Mouse (Mus musculus): ENCODE results near the gene Klk12. TPM values are rescaled to one million over a fixed set of nuclear protein-coding genes. Genes with fewer than 3 reads are reported as not detected.

Gene Klk12
- 3.0 and 3.5 TPM in 2 replicates for polyA plus RNA-seq (2015; fragmentation: Nextera tagmentation; extraction: Ambion mirVana)

DNA sequence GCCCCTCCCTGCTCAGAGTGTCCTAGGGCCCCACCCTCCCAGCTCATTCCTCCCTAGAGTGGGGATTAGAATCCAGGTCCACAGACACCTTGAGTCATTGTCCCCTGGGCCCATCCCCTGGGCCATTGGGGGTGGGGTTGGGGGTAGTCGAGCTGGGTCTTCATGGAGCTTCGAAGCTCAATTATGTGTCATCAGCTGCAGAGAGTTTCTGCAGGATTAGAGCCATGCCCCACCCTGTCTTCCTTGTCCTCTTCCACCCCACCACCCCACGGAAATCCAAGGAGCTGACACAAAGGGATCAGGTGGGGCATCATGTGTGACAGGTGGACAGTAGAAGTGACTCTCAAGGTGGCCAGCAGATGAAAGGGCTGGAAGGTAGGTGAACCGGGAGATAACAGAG, at the start of gene Klk12:
TSS of gene Klk12 (plus strand) at position 301 of the 400 bp plus-strand sequence.
- Histone ChIP-seq H3K4me3 (replicated peaks) (no peak within 1 kb of the TSS), H3K27ac (replicated peaks) (no peak within 1 kb of the TSS), H3K4me1 (no peaks in the 10 kb centered on the region), H3K9ac (no peak within 1 kb of the TSS), H3K9me3 (replicated peaks) (no peaks in the 10 kb centered on the region), H3K27me3 (no peaks in the 10 kb centered on the region), H3K4me2 (replicated peaks) (no peak within 1 kb of the TSS), H3K36me3 (no peaks in the 10 kb centered on the region)
- WGBS = 62% methylated on average over 4 of the region's 4 CpGs
- ATAC-seq (ENCODE audit: insufficient number of reproducible peaks, low FRiP score, low TSS enrichment, low read depth) = no peak

DNA sequence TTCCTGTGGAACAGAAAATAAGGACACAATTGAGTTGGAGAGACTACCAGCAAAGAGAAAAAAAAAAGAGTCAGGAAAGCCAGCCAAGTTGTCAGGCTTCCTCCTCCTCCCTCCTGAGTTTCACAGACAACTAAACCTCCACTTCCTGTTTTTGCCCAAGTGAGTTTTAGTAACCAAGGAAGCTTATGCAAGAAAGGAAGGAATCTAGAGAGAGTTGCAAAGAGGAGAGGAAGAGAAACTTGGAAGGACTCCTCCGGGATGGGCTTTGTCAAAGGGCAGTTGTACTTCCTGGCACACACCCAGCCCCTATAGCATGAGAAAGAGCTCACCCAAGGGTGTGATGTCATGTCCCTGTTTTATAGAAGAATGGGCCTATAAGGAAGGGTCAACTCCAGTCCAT, 20.9 kb upstream of the Klk12 start:
- no peak overlapping the region for H3K27ac ChIP-seq (replicated peaks)
- 72% methylated on average over 1 of the region's 1 CpGs for WGBS
- ATAC-seq (ENCODE audit: insufficient number of reproducible peaks, low FRiP score, low TSS enrichment, low read depth) = no peak

DNA sequence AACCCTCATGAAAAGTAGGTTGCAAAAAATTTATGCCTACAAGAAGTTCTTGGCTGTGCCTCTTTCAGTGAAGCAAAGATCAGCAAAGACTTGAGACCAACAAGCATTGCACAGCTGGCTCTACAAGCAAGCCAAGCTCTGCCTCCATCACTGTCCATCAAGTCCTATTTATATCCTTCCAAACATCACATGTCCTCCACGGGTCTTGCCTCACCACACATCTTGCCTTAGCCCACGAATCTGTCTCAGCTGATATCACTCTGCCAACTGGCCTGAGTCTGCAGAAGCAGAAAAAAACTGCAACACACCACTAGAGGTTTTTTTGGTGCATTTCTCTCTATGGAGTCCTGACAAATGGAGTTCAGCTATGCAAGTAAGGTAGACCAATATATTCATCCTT, 15.9 kb upstream of the Klk12 start:
- Histone ChIP-seq H3K27ac (replicated peaks) (no peak overlapping the region), H3K9ac (no peak overlapping the region), H3K4me3 (replicated peaks) (no peak overlapping the region), H3K27me3 (no peaks in the 10 kb centered on the region), H3K4me2 (replicated peaks) (no peak overlapping the region), H3K9me3 (replicated peaks) (no peaks in the 10 kb centered on the region), H3K36me3 (no peaks in the 10 kb centered on the region), H3K4me1 (no peaks in the 10 kb centered on the region)
- WGBS = 68% methylated on average over 2 of the region's 2 CpGs
- no peak for ATAC-seq (ENCODE audit: insufficient number of reproducible peaks, low FRiP score, low TSS enrichment, low read depth)

More for the DNA sequence above, 20.9 kb upstream of the Klk12 start:
- Histone ChIP-seq H3K9me3 (replicated peaks) (no peaks in the 10 kb centered on the region), H3K4me3 (replicated peaks) (no peak overlapping the region), H3K9ac (no peak overlapping the region), H3K27me3 (no peaks in the 10 kb centered on the region), H3K4me2 (replicated peaks) (no peak overlapping the region), H3K4me1 (no peaks in the 10 kb centered on the region), H3K36me3 (no peaks in the 10 kb centered on the region)

DNA sequence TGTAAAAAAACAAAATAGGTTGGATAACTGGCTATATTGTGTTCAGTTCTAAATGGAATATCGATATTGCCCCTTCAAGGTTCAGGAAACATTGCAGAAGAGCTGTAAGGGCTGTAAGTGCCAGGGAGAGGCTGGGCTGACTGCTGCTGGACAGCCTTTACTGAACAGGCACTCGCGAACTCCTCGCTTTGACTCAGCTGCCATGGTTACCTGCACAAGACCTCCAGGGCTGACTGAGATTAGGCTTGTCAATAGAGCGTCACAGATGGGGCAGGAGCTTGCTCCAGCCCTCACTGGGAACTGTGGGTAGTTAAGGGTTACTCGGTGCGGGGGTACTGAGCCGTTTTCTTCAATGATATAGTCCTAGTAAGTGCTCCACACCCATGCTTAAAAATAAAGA, 2.2 kb upstream of the Klk12 start:
- Histone ChIP-seq H3K36me3 (no peaks in the 10 kb centered on the region), H3K4me2 (replicated peaks) (no peak overlapping the region), H3K9me3 (replicated peaks) (no peaks in the 10 kb centered on the region), H3K27ac (replicated peaks) (no peak overlapping the region), H3K4me1 (no peaks in the 10 kb centered on the region), H3K4me3 (replicated peaks) (no peak overlapping the region), H3K9ac (no peak overlapping the region), H3K27me3 (no peaks in the 10 kb centered on the region)
- 44% methylated on average over 8 of the region's 8 CpGs for WGBS
- no peak for ATAC-seq (ENCODE audit: insufficient number of reproducible peaks, low FRiP score, low TSS enrichment, low read depth)

DNA sequence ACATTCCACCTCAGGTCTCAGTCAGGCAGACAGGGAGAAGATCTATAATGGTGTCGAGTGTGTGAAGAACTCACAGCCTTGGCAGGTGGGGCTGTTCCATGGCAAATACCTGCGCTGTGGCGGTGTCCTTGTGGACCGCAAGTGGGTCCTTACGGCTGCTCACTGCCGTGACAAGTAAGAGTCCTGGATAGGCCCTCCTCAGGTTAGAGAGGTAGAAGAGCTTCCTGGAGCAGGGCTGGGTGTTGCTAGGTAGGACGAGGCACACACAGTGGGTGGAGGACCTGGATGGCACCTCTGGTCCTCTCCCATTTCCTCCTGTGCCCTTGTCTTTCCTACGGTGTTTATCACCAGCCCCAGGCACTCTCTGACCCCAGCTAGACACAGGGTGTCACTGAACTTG, 939 bp downstream of the Klk12 start:
- H3K4me1 ChIP-seq = peaks cover under 1% of the 10 kb centered on the region; the same call in 1 of the 2 replicates
- no peak overlapping the region for H3K9ac ChIP-seq
- no peak overlapping the region for H3K27ac ChIP-seq (replicated peaks)
- H3K27me3 ChIP-seq = no peaks in the 10 kb centered on the region
- H3K4me3 ChIP-seq (replicated peaks) = no peak overlapping the region
- no peaks in the 10 kb centered on the region for H3K36me3 ChIP-seq
- H3K4me2 ChIP-seq (replicated peaks) = no peak overlapping the region
- no peaks in the 10 kb centered on the region for H3K9me3 ChIP-seq (replicated peaks)
- WGBS = 92% methylated on average over 8 of the region's 8 CpGs
- no peak for ATAC-seq (ENCODE audit: insufficient number of reproducible peaks, low FRiP score, low TSS enrichment, low read depth)

DNA sequence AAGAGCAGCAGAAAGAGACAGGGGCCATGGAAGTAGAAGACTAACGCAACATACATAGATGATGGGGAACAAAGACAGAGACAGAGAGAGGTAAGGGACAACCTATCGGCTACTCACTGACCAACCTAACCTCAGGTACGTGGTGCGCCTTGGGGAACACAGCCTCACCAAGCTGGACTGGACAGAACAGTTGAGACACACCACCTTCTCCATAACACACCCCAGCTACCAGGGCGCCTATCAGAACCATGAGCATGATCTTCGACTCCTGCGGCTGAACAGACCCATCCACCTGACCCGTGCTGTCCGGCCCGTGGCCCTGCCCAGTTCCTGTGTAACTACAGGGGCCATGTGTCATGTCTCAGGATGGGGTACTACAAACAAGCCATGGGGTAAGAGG, 2.0 kb downstream of the Klk12 start:
- no peak for ATAC-seq (ENCODE audit: insufficient number of reproducible peaks, low FRiP score, low TSS enrichment, low read depth)
- no peak overlapping the region for H3K4me2 ChIP-seq (replicated peaks)
- WGBS = 93% methylated on average over 10 of the region's 10 CpGs

DNA sequence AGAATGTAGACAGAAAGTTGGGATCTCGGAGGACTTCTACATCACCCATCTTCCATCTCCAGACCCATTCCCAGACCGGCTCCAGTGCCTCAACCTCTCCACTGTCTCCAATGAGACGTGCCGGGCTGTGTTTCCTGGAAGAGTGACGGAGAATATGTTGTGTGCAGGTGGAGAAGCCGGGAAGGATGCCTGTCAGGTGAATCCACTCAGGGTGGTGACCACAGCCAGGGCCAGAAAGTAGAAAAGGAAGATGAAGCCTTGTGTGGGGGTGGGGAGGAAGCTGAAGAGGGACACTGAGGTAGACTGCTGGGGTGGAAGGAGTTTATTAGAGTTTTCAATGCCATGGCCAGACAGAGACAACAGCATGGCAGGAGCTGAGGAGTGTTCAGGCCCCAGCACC, 3.2 kb downstream of the Klk12 start:
- Histone ChIP-seq H3K4me2 (replicated peaks) (no peak overlapping the region), H3K4me3 (replicated peaks) (no peak overlapping the region), H3K27ac (replicated peaks) (no peak overlapping the region), H3K27me3 (no peaks in the 10 kb centered on the region), H3K36me3 (no peaks in the 10 kb centered on the region), H3K9ac (no peak overlapping the region), H3K4me1 (peaks cover 4% of the 10 kb centered on the region; the same call in 1 of the 2 replicates), H3K9me3 (replicated peaks) (no peaks in the 10 kb centered on the region)
- ATAC-seq (ENCODE audit: insufficient number of reproducible peaks, low FRiP score, low TSS enrichment, low read depth) = no peak
- WGBS = 89% methylated on average over 6 of the region's 6 CpGs

More for the DNA sequence above, 2.0 kb downstream of the Klk12 start:
- H3K27me3 ChIP-seq = no peaks in the 10 kb centered on the region
- no peak overlapping the region for H3K4me3 ChIP-seq (replicated peaks)
- H3K27ac ChIP-seq (replicated peaks) = no peak overlapping the region
- peaks cover 4% of the 10 kb centered on the region; the same call in 1 of the 2 replicates for H3K4me1 ChIP-seq
- no peak overlapping the region for H3K9ac ChIP-seq
- no peaks in the 10 kb centered on the region for H3K9me3 ChIP-seq (replicated peaks)
- H3K36me3 ChIP-seq = no peaks in the 10 kb centered on the region

DNA sequence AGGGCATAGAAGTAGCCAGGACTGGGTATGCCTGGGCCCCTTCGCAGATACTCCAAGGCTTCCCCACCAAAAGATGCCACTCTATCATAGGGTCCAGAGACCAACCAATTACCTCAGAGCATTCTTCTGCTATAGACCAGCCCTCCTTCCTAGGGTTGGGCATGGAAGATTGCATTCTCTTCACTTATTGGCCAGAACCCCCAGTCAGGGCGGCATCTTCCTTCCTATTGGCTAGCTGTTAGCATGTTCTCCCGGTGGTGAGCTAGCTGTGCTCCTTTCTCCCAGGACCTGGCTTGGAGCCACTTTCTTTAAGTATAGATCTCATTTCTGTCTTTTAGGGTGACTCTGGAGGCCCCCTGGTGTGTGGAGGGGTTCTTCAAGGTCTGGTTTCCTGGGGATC, 4.2 kb downstream of the Klk12 start:
- ATAC-seq (ENCODE audit: insufficient number of reproducible peaks, low FRiP score, low TSS enrichment, low read depth) = no peak
- 77% methylated on average over 3 of the region's 3 CpGs for WGBS
- Histone ChIP-seq H3K4me2 (replicated peaks) (no peak overlapping the region), H3K4me3 (replicated peaks) (no peak overlapping the region), H3K9me3 (replicated peaks) (no peaks in the 10 kb centered on the region), H3K27me3 (no peaks in the 10 kb centered on the region), H3K27ac (replicated peaks) (no peak overlapping the region), H3K36me3 (no peaks in the 10 kb centered on the region), H3K4me1 (peaks cover 4% of the 10 kb centered on the region; the same call in 1 of the 2 replicates), H3K9ac (no peak overlapping the region)

DNA sequence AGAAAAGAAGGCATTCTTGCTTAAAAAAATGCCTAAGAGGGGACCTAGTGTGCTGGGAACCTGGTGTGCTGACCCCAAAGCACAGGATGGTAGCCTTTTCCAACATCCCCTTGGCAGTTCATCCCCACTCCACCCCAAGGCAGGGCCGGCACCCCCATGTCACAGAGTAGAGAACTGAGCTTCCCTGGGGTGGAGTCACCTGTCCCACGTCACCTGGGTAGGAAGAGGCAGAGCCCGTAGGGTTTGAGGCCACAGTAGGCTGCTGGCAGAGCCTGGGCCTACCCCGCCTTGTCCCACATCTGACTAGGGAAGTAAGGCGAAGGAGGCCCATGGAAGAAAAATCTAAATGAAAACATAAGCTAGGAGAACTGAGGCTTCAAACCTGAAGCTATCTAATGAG, 5.7 kb downstream of the Klk12 start, which contains the start of gene Klk11:
TSS of gene Klk11 (plus strand) at position 241 of the 400 bp plus-strand sequence.
- ATAC-seq (ENCODE audit: insufficient number of reproducible peaks, low FRiP score, low TSS enrichment, low read depth) = no peak
- H3K36me3 ChIP-seq = no peaks in the 10 kb centered on the region
- WGBS = 77% methylated on average over 5 of the region's 5 CpGs
- H3K4me3 ChIP-seq (replicated peaks) = no peak within 1 kb of the TSS
- no peak within 1 kb of the TSS for H3K9ac ChIP-seq
- peaks cover 4% of the 10 kb centered on the region; the same call in 1 of the 2 replicates for H3K4me1 ChIP-seq
- H3K27me3 ChIP-seq = no peaks in the 10 kb centered on the region
- H3K4me2 ChIP-seq (replicated peaks) = peak within 1 kb of the TSS; percentile 17
- H3K27ac ChIP-seq (replicated peaks) = peak within 1 kb of the TSS; percentile 82
- no peaks in the 10 kb centered on the region for H3K9me3 ChIP-seq (replicated peaks)

DNA sequence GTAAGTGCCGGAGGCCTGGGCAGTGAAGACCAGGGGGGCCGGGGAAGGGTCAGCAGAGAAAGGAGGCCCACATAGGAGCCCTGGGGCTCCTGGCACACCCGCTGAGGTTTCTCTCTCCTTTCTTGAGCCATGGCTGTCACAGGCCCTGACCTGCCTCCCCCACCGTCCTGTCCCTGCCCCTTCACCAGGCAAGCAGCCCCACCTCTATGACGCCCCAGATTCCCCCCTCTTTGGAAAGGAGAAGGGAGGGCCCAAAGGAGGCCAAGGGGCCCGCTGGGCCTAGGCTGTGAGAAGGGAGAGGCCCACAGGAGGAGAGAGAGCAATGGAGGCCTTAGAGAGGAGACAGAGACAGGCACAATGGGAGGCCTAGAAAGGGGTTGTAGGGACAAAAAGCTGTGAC, 6.1 kb downstream of the Klk12 start:
- no peak overlapping the region for H3K9ac ChIP-seq
- H3K4me2 ChIP-seq (replicated peaks) = peak overlapping the region; percentile 17
- peak; percentile 45 for ATAC-seq (ENCODE audit: insufficient number of reproducible peaks, low FRiP score, low TSS enrichment, low read depth)
- peak overlapping the region; percentile 82 for H3K27ac ChIP-seq (replicated peaks)
- peaks cover 4% of the 10 kb centered on the region; the same call in 1 of the 2 replicates for H3K4me1 ChIP-seq
- H3K27me3 ChIP-seq = no peaks in the 10 kb centered on the region
- 42% methylated on average over 6 of the region's 6 CpGs for WGBS
- H3K36me3 ChIP-seq = no peaks in the 10 kb centered on the region
- H3K9me3 ChIP-seq (replicated peaks) = no peaks in the 10 kb centered on the region
- H3K4me3 ChIP-seq (replicated peaks) = no peak overlapping the region

DNA sequence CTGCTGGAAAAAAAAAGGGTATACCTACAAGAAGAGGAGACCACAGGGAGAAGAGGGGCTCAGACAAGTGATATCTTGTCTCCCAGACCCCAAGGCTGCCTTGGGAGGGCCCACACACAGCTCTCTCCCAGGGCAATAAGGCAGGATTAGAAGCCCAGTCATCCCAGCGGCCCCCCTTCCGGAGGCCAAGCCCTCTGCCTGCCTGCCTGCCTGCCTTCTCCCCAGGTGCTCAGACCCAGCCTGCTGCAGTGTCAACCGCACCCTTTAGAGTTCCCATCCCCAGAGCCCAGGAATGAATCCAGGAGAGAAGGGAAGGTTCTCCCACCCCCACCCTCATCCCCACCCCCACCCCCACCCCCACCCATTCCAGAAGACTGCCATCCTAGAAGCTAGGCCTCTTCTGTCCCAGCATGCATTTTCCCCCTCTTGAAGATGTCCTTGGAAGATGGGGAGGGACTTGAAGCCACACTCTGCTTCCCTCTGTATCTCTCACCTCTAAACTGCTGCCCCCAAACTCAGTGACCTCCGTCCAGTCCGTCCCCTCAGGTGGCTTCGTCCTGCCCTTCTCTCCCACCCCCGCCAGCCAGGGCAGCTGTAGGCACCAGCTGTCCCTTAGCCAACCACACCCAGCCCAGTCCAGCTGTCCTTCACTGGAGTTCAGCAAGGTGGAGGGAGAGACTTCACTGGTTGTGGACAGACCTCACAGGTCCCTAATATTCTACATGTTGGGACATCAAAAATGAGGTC, 6.8 kb downstream of the Klk12 start:
- no peak overlapping the region for H3K4me3 ChIP-seq (replicated peaks)
- no peak for ATAC-seq (ENCODE audit: insufficient number of reproducible peaks, low FRiP score, low TSS enrichment, low read depth)
- no peaks in the 10 kb centered on the region for H3K9me3 ChIP-seq (replicated peaks)
- no peaks in the 10 kb centered on the region for H3K27me3 ChIP-seq
- peak overlapping the region; percentile 17; the same call in 1 of the 2 replicates for H3K4me2 ChIP-seq (replicated peaks)
- 36% methylated on average over 7 of the region's 7 CpGs for WGBS
- no peaks in the 10 kb centered on the region for H3K36me3 ChIP-seq
- H3K27ac ChIP-seq (replicated peaks) = peak overlapping the region; percentile 82
- H3K9ac ChIP-seq = no peak overlapping the region
- peaks cover 5% of the 10 kb centered on the region; the same call in 1 of the 2 replicates for H3K4me1 ChIP-seq

DNA sequence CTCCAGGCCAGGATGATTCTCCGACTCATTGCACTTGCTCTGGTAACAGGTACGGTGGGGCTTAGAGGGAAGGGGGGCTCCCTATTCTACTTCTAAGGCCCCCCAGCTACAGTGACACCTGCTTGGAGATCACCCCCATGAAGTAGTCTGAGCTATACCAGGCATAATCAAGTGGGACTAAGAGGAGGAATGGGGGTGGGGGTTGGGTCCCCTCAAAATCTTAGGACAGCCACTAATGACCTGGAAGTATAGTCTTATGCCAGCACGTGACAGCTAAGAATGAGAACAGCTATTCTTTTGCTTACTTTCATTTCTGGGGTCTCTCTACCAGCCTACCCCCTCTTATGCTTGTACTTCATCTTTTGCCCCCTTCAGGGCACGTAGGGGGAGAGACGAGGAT, 7.8 kb downstream of the Klk12 start:
- peak overlapping the region; percentile 79 for H3K27ac ChIP-seq (replicated peaks)
- 79% methylated on average over 5 of the region's 5 CpGs for WGBS
- no peak for ATAC-seq (ENCODE audit: insufficient number of reproducible peaks, low FRiP score, low TSS enrichment, low read depth)
- no peak overlapping the region for H3K9ac ChIP-seq
- no peaks in the 10 kb centered on the region for H3K9me3 ChIP-seq (replicated peaks)
- peak overlapping the region; percentile 4; the same call in 1 of the 2 replicates for H3K4me2 ChIP-seq (replicated peaks)
- H3K36me3 ChIP-seq = no peaks in the 10 kb centered on the region
- no peaks in the 10 kb centered on the region for H3K27me3 ChIP-seq
- peaks cover 10% of the 10 kb centered on the region; the same call in 1 of the 2 replicates for H3K4me1 ChIP-seq
- H3K4me3 ChIP-seq (replicated peaks) = no peak overlapping the region
